Mouse (Mus musculus) kidney, embryonic 15.5 days (tissue): ENCODE results near the gene Col1a1. TPM values are rescaled to one million over a fixed set of nuclear protein-coding genes. Genes with fewer than 3 reads are reported as not detected.
A peak's percentile ranks its signal among the peaks of the same experiment; 100 is the strongest.

Experiments used
- ATAC-seq: fragments of 200-750 bp; cut with Nextera tagmentation; replicated peaks from 2 replicates; pipeline ENCODE4 v1.8.0; 2017; ENCODE audit warnings: moderate TSS enrichment; ENCODE audit not compliant: low FRiP score
- H3K27ac ChIP-seq: fragments of 300-500 bp; sonication (generic); 2 replicates; pipeline ENCODE4 v1.5.1; 2015; ENCODE audit warnings: mild to moderate bottlenecking, inconsistent platforms
- H3K27me3 ChIP-seq: fragments of 300-500 bp; sonication (generic); 2 replicates; pipeline ENCODE4 v1.6.1; 2015; ENCODE audit warnings: inconsistent platforms
- H3K36me3 ChIP-seq: fragments of 300-500 bp; sonication (generic); 2 replicates; pipeline ENCODE4 v1.6.1; 2015; ENCODE audit warnings: inconsistent platforms
- H3K4me1 ChIP-seq: fragments of 300-500 bp; sonication (generic); 2 replicates; pipeline ENCODE4 v1.6.1; 2015; ENCODE audit warnings: inconsistent platforms
- H3K4me2 ChIP-seq: fragments of 300-500 bp; sonication (generic); 2 replicates; pipeline ENCODE4 v1.6.1; 2015; ENCODE audit warnings: moderate library complexity, mild to moderate bottlenecking, inconsistent platforms
- H3K4me3 ChIP-seq: fragments of 300-500 bp; sonication (generic); replicated peaks from 2 replicates; pipeline ENCODE4 v1.5.1; 2015; ENCODE audit warnings: mild to moderate bottlenecking, inconsistent platforms
- H3K9ac ChIP-seq: fragments of 300-500 bp; sonication (generic); 2 replicates; pipeline ENCODE4 v1.6.1; 2015; ENCODE audit warnings: mild to moderate bottlenecking, inconsistent platforms
- H3K9me3 ChIP-seq: fragments of 300-500 bp; sonication (generic); replicated peaks from 2 replicates; pipeline ENCODE4 v1.6.1; 2016; ENCODE audit warnings: inconsistent platforms
- WGBS: fragments of 180-500 bp; shearing (Covaris S2); methylation state at CpG from one replicate; pipeline ENCODE4 v1.1.7; 2015; ENCODE audit warnings: mixed read lengths; 5-methylcytosine and 5-hydroxymethylcytosine counted together
- polyA plus RNA-seq: library from polyadenylated mRNA; unstranded; fragments of >200 nt; fragmentation: Nextera tagmentation; extraction: Ambion mirVana; gene quantifications from 2 replicates; pipeline ENCODE4 v1.2.1, GENCODE M21; 2015

Col1a1 gene
- 1,101 and 1,120 TPM in 2 replicates for polyA plus RNA-seq

DNA sequence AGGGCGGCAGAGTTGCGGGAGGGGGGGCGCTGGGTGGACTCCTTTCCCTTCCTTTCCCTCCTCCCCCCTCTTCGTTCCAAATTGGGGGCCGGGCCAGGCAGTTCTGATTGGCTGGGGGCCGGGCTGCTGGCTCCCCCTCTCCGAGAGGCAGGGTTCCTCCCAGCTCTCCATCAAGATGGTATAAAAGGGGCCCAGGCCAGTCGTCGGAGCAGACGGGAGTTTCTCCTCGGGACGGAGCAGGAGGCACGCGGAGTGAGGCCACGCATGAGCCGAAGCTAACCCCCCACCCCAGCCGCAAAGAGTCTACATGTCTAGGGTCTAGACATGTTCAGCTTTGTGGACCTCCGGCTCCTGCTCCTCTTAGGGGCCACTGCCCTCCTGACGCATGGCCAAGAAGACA is at the start of gene Col1a1:
Col1a1 (plus strand) TSS at position 180 of the 400 bp plus-strand sequence.
- Histone ChIP-seq H3K36me3 (peaks cover 16% of the 10 kb centered on the region), H3K4me2 (peak within 1 kb of the TSS; percentile 84), H3K4me1 (peaks cover 62% of the 10 kb centered on the region), H3K27ac (peak within 1 kb of the TSS; percentile 92), H3K9ac (peak within 1 kb of the TSS; percentile 61), H3K27me3 (peaks cover 56% of the 10 kb centered on the region), H3K9me3 (no peaks in the 10 kb centered on the region), H3K4me3 (peak within 1 kb of the TSS; percentile 53)
- ATAC-seq: peak; percentile 33; the same call in 1 of the 2 replicates
- 12% methylated on average over 19 of the region's 19 CpGs for WGBS

DNA sequence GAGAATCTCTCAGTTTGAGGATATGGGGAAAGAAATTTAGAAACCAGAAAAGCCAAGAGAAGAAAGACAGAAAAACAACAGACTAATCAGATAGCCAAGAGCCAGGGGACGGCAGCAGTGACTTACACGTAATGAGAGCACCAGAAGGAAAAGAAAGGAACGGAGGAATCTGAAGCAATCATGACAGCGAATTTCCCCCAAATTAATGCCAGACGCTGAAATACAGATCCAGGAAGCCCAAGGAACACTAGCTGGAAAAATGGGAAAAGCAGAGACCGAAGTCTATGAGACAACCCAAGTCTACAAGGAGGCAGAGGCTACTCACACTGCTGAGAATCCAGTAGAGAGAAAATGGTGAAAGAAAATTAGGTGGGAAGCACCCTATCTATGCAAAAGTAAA is 44.9 kb upstream of the Col1a1 start:
- H3K4me3 ChIP-seq: no peak overlapping the region
- H3K27me3 ChIP-seq: no peaks in the 10 kb centered on the region
- no peak for ATAC-seq
- H3K27ac ChIP-seq: no peak overlapping the region
- H3K4me2 ChIP-seq: no peak overlapping the region
- H3K9ac ChIP-seq: no peak overlapping the region
- no peaks in the 10 kb centered on the region for H3K4me1 ChIP-seq
- no peaks in the 10 kb centered on the region for H3K36me3 ChIP-seq
- WGBS: 77% methylated on average over 6 of the region's 6 CpGs
- no peaks in the 10 kb centered on the region for H3K9me3 ChIP-seq

DNA sequence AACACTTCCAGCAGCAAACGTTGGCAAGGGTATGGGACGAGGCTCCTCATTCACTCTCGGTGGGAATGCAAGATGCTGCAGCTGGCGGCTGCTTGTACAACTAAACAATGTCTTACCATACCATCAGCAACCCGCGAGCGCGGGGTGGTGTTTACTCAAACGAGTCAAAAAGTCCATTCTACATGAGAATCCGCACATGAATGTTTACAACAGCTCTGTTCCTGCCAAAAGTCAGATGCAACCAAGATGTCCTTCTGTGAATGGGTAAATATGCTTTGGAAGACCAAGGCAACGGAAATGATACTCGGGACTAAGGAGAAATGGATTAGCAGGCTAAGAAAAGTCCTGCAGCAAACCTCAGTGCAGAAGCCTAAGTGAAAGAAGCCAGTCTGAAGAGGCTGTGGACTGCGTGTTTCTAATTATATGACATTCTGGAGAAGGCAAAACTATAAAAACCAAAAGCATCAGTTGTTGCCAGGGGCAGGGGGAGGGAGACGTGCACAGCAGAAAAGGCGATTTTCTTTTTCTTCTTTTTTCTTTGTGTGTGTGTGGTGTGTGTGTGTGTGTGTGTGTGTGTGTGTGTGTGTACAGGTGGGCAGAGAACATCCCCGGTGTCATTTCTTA is 39.2 kb upstream of the Col1a1 start:
- Histone ChIP-seq H3K4me2 (no peak overlapping the region), H3K27ac (no peak overlapping the region), H3K4me1 (no peaks in the 10 kb centered on the region), H3K36me3 (no peaks in the 10 kb centered on the region), H3K4me3 (no peak overlapping the region), H3K9me3 (no peaks in the 10 kb centered on the region), H3K9ac (no peak overlapping the region), H3K27me3 (no peaks in the 10 kb centered on the region)
- 79% methylated on average over 16 of the region's 16 CpGs for WGBS
- ATAC-seq: no peak

DNA sequence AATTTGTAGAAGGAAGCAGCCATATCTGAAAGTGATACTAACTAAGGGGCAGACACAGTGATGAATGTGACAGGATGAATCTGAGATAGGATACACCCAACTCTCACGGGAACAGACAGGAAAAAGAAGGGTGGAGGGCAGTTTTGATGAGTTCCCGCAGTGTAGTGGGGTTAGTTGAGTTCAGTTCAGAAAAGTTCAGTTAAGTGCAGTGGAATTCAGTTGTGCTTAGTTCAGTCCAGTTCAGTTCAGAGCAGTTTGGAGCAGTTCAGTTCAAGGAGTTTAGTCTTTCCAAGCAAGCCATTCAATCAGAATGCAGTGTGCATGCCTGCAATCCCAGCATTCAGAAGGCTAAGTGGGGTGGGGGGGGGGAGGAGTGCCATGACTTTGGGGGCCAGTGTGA is 34.8 kb upstream of the Col1a1 start:
- H3K27ac ChIP-seq: no peak overlapping the region
- WGBS: 44% methylated on average over 2 of the region's 2 CpGs
- H3K4me2 ChIP-seq: no peak overlapping the region
- H3K4me3 ChIP-seq: no peak overlapping the region
- H3K36me3 ChIP-seq: no peaks in the 10 kb centered on the region
- no peaks in the 10 kb centered on the region for H3K4me1 ChIP-seq
- no peaks in the 10 kb centered on the region for H3K9me3 ChIP-seq
- no peak overlapping the region for H3K9ac ChIP-seq
- H3K27me3 ChIP-seq: no peaks in the 10 kb centered on the region
- ATAC-seq: no peak

DNA sequence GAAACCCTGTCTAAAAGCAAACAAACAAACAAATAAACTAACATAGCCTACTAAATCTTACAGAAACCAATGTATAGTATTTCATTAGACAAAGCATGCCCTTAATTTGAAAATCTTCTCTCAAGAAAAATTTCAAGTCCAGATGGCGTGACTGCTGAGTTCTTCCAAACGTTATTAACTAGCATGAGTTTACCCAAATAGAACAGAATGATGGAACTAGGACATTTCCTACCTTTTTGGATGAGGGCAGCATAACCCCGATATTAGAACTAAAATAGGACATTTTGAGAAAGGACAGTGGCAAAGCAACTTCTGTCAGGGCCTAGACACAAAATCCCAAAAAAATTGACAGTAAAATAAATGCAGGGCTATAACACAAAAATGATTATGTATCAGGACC is 31.7 kb upstream of the Col1a1 start:
- no peaks in the 10 kb centered on the region for H3K27me3 ChIP-seq
- no peaks in the 10 kb centered on the region for H3K4me1 ChIP-seq
- H3K27ac ChIP-seq: no peak overlapping the region
- no peaks in the 10 kb centered on the region for H3K36me3 ChIP-seq
- no peaks in the 10 kb centered on the region for H3K9me3 ChIP-seq
- no peak overlapping the region for H3K4me3 ChIP-seq
- ATAC-seq: no peak
- WGBS: 90% methylated on average over 3 of the region's 3 CpGs
- no peak overlapping the region for H3K4me2 ChIP-seq
- H3K9ac ChIP-seq: no peak overlapping the region

DNA sequence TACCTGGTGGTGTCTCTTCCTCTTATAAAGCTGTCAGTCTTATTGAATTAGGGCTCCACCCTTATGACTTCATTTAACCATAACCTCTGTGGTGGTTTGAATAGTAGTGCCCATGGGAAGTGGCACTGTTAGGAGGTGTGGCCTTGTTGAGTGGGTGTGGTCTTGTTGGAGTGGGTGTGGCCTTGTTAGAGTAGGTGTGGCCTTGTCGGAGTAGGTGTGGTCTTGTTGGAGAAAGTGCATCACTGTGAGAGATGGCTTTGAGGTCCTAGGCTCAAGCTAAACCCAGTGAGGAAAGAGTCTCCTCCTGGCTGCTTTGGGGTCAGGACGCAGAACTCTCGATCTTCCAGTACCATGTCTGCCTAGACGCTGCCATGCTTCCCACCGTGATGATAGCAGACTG is 25.1 kb upstream of the Col1a1 start:
- ATAC-seq: no peak
- Histone ChIP-seq H3K9me3 (no peaks in the 10 kb centered on the region), H3K27me3 (no peaks in the 10 kb centered on the region), H3K4me3 (no peak overlapping the region), H3K9ac (no peak overlapping the region), H3K36me3 (no peaks in the 10 kb centered on the region), H3K27ac (no peak overlapping the region), H3K4me2 (no peak overlapping the region), H3K4me1 (peaks cover 15% of the 10 kb centered on the region)
- WGBS: 87% methylated on average over 5 of the region's 5 CpGs

DNA sequence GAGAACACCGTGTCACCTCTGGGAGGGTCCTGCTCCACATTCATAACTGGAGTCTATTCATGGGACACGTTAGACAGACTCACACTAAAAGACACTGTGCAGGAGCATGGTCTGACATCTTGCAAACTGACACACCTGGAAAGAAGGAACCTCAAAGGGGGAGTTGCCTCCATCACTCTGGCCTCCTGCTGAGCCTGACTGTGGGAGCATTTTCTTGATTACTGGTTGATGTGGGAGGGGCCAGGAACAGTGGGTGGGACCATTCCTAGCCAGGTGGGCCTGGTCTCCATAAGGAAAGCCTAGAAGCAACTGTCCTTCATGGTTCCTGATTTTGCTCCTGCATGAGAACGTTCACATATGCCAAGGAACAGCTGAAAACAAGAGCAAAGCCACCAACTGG is 23.5 kb upstream of the Col1a1 start:
- Histone ChIP-seq H3K4me2 (no peak overlapping the region), H3K27ac (no peak overlapping the region), H3K36me3 (no peaks in the 10 kb centered on the region), H3K9ac (no peak overlapping the region), H3K9me3 (no peaks in the 10 kb centered on the region), H3K27me3 (no peaks in the 10 kb centered on the region), H3K4me1 (peaks cover 24% of the 10 kb centered on the region), H3K4me3 (no peak overlapping the region)
- WGBS: 60% methylated on average over 3 of the region's 3 CpGs
- 0 out of 2 replicates have a peak, but pooled peaks have one; percentile 29 for ATAC-seq

DNA sequence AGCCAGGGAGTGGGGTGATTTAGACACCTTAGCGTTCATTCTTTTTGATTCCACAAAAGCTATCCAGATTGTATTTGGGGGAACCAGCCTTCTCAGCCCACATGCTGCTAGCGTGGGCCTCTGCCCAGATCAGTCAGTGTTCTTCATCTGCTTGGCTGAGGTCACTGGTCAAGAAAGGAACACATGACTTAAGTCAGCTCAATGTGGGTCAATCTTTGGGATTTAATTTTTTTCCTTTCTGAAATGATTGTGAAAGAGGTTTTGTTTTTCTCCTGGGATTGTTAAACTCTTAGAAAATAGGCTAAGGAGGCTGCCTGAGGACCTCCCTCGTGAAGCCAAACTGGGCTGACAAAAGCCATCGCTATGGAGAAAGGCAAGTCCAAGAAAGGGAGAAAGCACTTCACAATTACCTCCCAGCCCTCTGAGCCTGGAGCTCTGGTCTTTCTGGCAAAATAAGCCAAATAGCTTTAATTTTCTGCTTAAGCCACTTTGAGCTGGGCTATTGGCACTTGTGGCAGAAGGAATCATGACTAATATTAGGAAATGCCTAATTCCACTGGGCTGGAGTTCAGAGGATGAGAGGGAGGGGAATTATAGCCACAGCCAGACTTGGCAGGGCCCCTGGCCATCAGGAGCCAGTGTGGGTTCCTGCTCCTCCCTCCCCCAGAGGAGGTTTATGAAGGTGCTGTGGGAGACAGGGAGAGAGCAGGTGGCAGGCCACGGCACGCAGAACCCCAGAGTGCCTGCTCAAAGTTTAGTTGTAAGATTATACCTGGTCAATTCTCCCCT is 22.5 kb upstream of the Col1a1 start:
- ATAC-seq: no peak
- Histone ChIP-seq H3K27me3 (no peaks in the 10 kb centered on the region), H3K4me1 (peaks cover 24% of the 10 kb centered on the region), H3K9ac (no peak overlapping the region), H3K9me3 (no peaks in the 10 kb centered on the region), H3K4me3 (no peak overlapping the region), H3K27ac (no peak overlapping the region), H3K4me2 (no peak overlapping the region), H3K36me3 (no peaks in the 10 kb centered on the region)
- 59% methylated on average over 6 of the region's 6 CpGs for WGBS

DNA sequence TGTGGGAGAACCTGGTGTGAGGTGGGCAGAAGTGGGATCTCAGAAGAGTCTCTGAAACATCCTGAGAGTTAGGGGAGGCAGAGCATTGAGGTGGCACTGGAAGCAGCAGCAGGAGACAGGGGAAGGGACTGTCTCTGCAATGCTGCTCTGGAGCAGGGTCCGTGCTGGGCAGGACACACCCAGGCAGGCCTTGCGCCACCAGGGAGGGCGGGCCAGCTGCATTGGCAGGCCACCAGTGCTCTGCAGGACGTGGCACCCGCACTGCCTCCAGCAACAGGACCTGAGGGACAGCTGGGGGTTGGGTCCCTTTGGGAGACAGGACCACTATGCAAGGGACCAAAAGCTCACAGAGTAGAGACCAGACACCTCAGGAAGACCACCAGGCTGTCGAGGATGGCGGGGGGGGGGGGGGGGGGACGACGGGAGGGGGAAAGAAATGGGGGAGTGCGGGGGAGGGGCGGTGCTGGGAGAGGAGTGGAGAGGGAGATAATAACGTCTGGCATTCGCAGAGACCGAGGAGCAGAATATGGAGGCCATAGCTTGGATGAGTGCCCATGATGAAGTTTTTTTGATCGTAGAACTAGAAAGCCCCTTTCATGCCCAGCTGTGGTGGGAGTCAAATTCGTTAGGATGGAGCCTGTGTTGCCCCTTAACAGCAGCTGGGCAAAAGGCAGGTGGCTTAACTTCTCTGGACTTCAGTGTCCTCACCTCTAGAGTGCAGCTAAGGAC is 20.2 kb upstream of the Col1a1 start:
- Histone ChIP-seq H3K4me3 (no peak overlapping the region), H3K27me3 (no peaks in the 10 kb centered on the region), H3K36me3 (no peaks in the 10 kb centered on the region), H3K9me3 (no peaks in the 10 kb centered on the region), H3K4me2 (no peak overlapping the region), H3K4me1 (peaks cover 27% of the 10 kb centered on the region), H3K9ac (no peak overlapping the region), H3K27ac (no peak overlapping the region)
- 29% methylated on average over 13 of the region's 16 CpGs for WGBS
- ATAC-seq: no peak

DNA sequence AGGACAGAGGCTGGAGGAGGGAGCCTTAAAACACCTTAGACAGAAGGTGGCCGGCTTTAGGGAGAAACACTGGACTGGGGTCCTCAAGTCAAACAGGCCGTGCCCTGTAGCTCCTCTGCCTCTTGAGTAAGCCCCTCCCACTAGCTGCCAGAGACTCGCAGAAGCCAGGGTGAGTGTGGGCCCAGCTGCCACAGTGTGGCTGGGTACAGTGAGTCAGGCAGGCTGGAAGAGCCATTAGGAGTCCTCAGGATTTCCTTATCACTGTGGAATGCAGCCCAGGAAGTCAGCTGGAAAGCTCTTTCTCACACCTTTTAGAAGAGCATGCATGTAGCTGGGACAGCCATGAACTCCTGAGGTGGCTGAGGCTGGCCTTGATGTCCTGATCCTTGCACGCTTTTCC is 19.5 kb upstream of the Col1a1 start:
- Histone ChIP-seq H3K36me3 (no peaks in the 10 kb centered on the region), H3K27me3 (no peaks in the 10 kb centered on the region), H3K27ac (no peak overlapping the region), H3K4me3 (no peak overlapping the region), H3K4me2 (no peak overlapping the region), H3K9ac (0 out of 2 replicates have a peak overlapping the region, but pooled peaks have one; percentile 11), H3K4me1 (peaks cover 27% of the 10 kb centered on the region), H3K9me3 (no peaks in the 10 kb centered on the region)
- whole genome bisulfite sequencing: 32% methylated on average over 4 of the region's 4 CpGs
- peak; percentile 40; the same call in 1 of the 2 replicates for ATAC-seq

DNA sequence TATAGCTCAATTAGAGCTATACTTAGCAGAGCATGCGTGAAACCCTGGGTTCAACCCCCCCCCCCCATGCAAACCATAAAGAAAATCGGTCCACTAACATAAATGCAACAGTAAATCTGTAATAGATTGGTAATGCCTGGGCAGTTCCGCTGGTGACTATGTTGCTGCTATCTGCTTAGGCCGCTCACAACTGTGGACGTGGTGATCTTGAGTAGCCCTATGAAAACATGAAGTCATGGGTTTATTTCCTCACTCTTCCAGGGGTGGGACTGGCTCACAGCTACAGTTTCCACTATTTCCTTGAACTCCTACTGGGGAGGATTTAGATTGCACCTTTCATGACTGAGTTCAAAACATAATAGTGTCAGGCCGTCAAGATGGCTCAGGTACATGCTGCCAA is 18.3 kb upstream of the Col1a1 start:
- Histone ChIP-seq H3K4me2 (no peak overlapping the region), H3K27ac (no peak overlapping the region), H3K9ac (no peak overlapping the region), H3K27me3 (no peaks in the 10 kb centered on the region), H3K36me3 (no peaks in the 10 kb centered on the region), H3K4me1 (peaks cover 23% of the 10 kb centered on the region), H3K4me3 (no peak overlapping the region), H3K9me3 (no peaks in the 10 kb centered on the region)
- 64% methylated on average over 6 of the region's 6 CpGs for WGBS
- ATAC-seq: no peak

DNA sequence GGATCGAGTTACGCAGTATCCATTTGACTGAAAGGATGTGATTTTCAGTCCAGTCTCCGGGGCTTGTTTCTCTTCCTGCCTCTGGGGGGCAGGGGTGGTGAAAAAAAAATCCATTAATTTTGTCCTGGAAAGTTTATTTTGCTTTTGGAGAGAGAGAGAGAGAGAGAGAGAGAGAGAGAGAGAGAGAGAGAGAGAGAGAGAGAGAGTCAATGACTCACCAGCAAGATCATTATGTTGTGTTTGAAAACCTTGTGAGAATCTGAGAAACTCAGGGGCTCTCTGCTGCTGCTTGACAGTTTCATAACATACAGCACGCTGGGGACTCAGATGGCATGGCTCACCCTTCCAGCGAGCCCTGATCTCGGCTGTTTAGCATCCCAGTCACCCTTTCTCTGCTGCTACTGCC is 15.0 kb upstream of the Col1a1 start:
- H3K27ac ChIP-seq: no peak overlapping the region; the same call in 1 of the 2 replicates
- no peaks in the 10 kb centered on the region for H3K9me3 ChIP-seq
- H3K9ac ChIP-seq: no peak overlapping the region
- peaks cover 11% of the 10 kb centered on the region for H3K4me1 ChIP-seq
- ATAC-seq: no peak
- WGBS: 15% methylated on average over 6 of the region's 6 CpGs
- H3K4me3 ChIP-seq: no peak overlapping the region
- H3K27me3 ChIP-seq: no peaks in the 10 kb centered on the region
- H3K4me2 ChIP-seq: no peak overlapping the region
- no peaks in the 10 kb centered on the region for H3K36me3 ChIP-seq
